Mouse (Mus musculus): Measurements from ENCODE around the gene Taf1c.

DNA sequence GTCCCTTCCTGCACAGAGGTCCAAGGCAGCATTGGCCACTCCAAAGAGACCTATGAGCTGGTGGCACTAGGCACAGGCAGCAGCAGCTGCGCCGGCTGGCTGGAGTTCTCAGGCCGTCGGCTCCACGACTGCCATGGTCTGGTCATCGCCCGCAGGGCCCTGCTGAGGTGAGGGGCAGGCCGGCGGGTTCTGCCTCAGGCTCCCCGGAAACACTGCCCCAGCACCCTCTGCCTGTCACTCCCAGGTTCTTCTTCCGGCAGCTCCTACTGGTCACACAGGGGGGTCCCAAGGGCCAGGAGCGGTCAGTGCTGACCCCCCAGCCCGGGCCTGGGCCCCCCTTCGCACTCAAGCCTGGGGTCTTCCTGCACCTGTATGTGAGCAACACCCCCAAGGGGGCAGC lies 10.1 kb upstream of the Taf1c start:
- TF ChIP-seq CTCF (IDR thresholded peaks at IDR 0.05; ENCODE audit: borderline replicate concordance, control insufficient read depth, extremely low read depth, insufficient read depth, low read length, poor library complexity): no peak
- TF ChIP-seq POLR2A (IDR thresholded peaks at IDR 0.05; ENCODE audit: control insufficient read depth, extremely low read depth, insufficient read depth, low read length, poor library complexity): no peak
